Mouse (Mus musculus): Measurements from ENCODE around the gene Qrich1. TPM values are rescaled to one million over a fixed set of nuclear protein-coding genes. Genes with fewer than 3 reads are reported as not detected.

Qrich1 gene
- polyA plus RNA-seq, 1 experiment from 2014 or later: 111 TPM

DNA sequence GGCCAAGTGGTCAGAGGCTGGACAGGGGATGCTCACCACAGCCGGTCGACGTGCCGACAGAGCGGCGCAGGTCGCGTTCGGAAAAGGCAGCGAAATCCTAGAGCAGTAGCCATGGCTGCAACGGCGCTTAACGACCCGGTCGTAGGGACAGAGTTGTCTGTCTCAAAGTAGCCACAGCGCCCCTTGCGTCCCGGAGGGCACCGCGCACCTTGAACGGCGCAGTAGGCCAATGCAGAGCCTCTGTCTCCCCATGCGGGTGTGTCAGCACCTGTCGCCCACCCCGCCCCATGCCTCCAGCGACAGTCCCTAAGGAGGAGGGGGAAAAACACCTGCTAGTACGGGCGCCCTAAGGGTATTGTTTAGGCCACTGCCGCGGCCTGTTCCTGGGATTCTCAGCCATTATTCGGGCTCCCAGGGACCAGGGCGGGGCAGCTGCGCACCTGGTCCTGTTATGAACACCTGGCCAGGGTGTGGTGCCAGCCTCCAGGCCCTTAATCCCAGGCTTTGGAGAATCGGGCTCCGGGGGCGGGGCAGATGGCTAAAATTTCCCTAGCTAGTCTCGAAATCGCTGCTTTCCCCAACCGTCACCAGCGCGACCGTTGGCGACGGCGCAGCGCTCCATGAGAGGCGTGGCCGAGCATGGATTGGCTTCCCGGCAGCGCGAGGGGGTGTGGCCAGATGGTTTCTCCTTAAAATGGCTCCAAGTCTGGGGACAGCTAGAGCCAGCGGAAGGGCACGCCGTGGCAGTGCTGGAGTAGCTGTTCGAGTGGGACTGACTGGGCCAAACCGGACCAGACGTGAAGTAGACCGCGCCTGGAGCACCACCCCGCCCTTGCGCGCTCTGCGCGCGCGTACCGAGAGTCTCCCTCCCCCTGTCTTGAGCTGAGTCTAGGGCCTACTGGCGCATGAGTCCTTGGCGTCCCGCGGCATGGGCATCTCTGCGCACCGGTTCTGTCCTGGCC, 50.5 kb downstream of the Qrich1 start, which contains the start of gene Ndufaf3:
TSS of gene Ndufaf3 (minus strand) at position 620 of the 962 bp plus-strand sequence.
- peaks cover 58% of the 10 kb centered on the region for H3K4me1 ChIP-seq
- H3K36me3 ChIP-seq: peaks cover 49% of the 10 kb centered on the region
- under 1% methylated on average over 73 of the region's 73 CpGs for WGBS

DNA sequence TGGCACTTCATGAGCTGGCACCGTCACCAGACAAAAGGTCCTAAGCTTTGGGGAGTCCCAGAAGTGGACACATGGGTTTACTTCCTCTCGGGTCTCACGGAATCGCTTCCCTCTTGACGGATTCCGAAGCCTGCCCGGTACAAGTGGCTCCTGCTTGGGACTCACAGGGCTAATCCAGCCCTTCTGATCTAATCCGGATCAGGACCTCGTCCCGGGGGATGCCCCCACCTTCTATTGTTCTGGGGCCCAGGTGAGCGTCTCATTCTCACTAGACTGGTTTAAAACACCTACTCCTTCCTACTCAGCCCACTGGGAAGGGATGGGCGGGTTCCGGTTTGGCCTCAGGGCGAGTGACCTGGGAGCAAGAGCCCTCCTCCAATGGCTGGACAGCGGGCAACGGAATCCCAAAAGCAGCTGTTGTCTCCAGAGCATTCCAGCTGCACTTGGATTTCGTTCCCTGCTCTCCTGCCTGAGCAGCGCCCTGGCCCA, 51.4 kb downstream of the Qrich1 start:
- 18% methylated on average over 18 of the region's 18 CpGs for WGBS
- Histone ChIP-seq H3K36me3 (peaks cover 54% of the 10 kb centered on the region), H3K9me3 (replicated peaks) (no peaks in the 10 kb centered on the region), H3K4me1 (peaks cover 58% of the 10 kb centered on the region), H3K4me2 (peak overlapping the region; percentile 90), H3K27me3 (replicated peaks) (no peaks in the 10 kb centered on the region), H3K4me3 (replicated peaks) (peak overlapping the region; percentile 78), H3K27ac (replicated peaks) (peak overlapping the region; percentile 96), H3K9ac (replicated peaks) (peak overlapping the region; percentile 64)
- ATAC-seq (ENCODE audit: low FRiP score): no peak

More for the DNA sequence above, 50.5 kb downstream of the Qrich1 start, which contains the start of gene Ndufaf3:
- H3K9ac ChIP-seq (replicated peaks): peak within 1 kb of the TSS; percentile 64
- H3K27me3 ChIP-seq (replicated peaks): no peaks in the 10 kb centered on the region
- peak; percentile 89 for ATAC-seq (ENCODE audit: low FRiP score)
- peak within 1 kb of the TSS; percentile 90 for H3K4me2 ChIP-seq
- H3K27ac ChIP-seq (replicated peaks): peak within 1 kb of the TSS; percentile 96
- H3K9me3 ChIP-seq (replicated peaks): no peaks in the 10 kb centered on the region
- H3K4me3 ChIP-seq (replicated peaks): peak within 1 kb of the TSS; percentile 78

DNA sequence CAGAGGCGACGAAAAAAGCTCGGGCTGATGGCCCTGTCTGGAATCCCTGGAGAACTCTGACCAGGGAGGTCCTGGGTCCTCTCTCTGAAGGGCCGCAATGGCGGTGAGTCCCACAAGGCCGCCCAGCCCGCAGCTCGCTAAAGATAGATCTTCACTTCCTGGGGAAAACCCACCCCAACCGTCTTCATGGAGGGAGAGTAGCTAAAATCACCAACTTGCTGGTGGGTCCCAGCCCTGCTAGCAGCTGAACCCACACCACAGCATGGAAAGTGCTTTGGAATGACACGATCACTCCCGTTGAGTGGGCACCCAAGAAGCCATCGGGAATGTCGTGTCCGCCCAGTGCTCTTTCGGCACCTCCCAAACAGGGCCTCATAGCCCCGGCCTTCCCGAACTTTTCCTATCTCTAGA, 51.9 kb downstream of the Qrich1 start:
- Histone ChIP-seq H3K27me3 (replicated peaks) (no peaks in the 10 kb centered on the region), H3K36me3 (peaks cover 55% of the 10 kb centered on the region), H3K9ac (replicated peaks) (no peak overlapping the region), H3K4me2 (peak overlapping the region; percentile 90), H3K4me1 (peaks cover 64% of the 10 kb centered on the region), H3K4me3 (replicated peaks) (peak overlapping the region; percentile 78), H3K27ac (replicated peaks) (no peak overlapping the region), H3K9me3 (replicated peaks) (no peaks in the 10 kb centered on the region)
- 83% methylated on average over 17 of the region's 17 CpGs for WGBS
- ATAC-seq (ENCODE audit: low FRiP score): no peak

DNA sequence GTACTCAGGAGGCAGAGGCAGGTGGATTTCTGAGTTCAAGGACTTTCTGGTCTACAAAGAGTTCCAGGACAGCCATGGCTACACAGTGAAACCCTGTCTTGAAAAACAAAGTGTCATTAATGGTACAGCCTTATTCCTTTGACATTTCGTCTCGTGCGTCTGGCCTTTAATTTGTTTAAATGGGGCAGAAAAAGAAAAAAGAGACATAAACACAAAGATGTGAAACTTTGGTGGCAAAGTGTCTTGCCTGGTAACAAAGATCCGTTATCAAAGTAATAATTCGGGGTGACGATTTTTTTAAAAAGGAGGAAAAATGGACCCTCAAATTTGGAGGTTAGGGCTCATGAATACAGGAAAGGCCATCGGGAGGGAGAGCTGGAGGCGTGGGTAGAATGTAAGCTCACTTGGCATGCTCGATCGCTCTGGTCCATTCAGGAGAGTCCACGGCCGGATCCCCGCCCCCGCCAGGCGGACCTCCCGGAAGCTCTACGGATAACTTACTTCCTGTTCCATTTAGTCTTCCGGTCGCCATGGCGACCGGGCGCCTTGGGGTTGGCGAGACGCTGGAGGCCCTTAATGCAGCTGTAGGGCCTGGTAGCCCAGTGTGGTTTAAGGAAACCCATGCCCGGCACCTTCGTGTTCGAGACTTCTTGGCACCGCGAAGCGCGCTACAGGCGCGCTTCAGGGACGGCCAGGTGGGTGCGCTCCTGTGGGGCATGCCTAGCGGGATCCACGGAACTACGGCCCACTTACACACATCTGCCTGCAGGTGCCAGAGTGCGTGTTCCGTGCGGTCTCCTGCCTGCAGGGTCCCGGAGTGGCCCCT, 53.0 kb downstream of the Qrich1 start, which contains the start of gene Dalrd3:
TSS of gene Dalrd3 (plus strand) at position 506 of the 826 bp plus-strand sequence.
- H3K27ac ChIP-seq (replicated peaks): peak within 1 kb of the TSS; percentile 76
- WGBS: 5% methylated on average over 42 of the region's 42 CpGs
- ATAC-seq (ENCODE audit: low FRiP score): peak; percentile 72
- peaks cover 69% of the 10 kb centered on the region for H3K4me1 ChIP-seq
- peak within 1 kb of the TSS; percentile 59 for H3K9ac ChIP-seq (replicated peaks)
- H3K4me2 ChIP-seq: peak within 1 kb of the TSS; percentile 90
- H3K4me3 ChIP-seq (replicated peaks): peak within 1 kb of the TSS; percentile 65
- H3K36me3 ChIP-seq: peaks cover 55% of the 10 kb centered on the region
- H3K27me3 ChIP-seq (replicated peaks): no peaks in the 10 kb centered on the region
- no peaks in the 10 kb centered on the region for H3K9me3 ChIP-seq (replicated peaks)

DNA sequence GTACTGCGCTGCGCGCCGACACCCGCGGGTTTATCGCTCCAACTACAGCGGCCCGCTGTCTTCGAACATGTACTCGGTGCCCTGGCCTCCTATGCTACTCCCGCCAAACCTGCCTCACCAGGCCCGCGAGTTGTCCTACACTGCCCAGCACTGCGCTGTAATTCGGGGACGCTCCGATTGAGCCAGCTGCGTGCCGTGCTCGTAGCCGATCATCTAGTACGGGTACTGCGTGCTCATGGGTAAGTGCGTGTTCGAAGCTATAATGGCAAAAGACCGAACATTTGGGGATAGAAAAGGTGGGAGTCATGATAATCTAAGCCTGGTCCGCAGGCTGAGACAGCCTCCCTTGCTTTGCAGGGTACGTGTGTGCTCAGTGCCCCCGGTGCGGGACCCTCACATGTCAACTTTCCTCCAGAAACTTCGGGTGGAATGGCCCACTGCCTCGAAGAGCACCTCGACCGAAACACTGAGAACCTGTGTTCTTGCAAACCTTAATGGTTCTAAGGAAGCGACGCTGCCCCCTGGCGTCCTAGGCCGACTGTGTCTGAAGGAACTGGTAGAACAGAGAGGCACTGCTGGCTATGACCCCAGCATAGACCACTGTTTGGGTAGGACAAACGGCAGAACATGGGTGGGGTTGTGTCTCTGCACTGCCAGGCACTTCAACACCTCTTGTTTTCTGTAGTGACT, 53.7 kb downstream of the Qrich1 start:
- Histone ChIP-seq H3K36me3 (peaks cover 48% of the 10 kb centered on the region), H3K27me3 (replicated peaks) (no peaks in the 10 kb centered on the region), H3K4me1 (peaks cover 74% of the 10 kb centered on the region), H3K4me2 (peak overlapping the region; percentile 90), H3K9ac (replicated peaks) (peak overlapping the region; percentile 59), H3K27ac (replicated peaks) (peak overlapping the region; percentile 76), H3K9me3 (replicated peaks) (no peaks in the 10 kb centered on the region), H3K4me3 (replicated peaks) (peak overlapping the region; percentile 65)
- no peak for ATAC-seq (ENCODE audit: low FRiP score)
- 2% methylated on average over 40 of the region's 40 CpGs for WGBS

DNA sequence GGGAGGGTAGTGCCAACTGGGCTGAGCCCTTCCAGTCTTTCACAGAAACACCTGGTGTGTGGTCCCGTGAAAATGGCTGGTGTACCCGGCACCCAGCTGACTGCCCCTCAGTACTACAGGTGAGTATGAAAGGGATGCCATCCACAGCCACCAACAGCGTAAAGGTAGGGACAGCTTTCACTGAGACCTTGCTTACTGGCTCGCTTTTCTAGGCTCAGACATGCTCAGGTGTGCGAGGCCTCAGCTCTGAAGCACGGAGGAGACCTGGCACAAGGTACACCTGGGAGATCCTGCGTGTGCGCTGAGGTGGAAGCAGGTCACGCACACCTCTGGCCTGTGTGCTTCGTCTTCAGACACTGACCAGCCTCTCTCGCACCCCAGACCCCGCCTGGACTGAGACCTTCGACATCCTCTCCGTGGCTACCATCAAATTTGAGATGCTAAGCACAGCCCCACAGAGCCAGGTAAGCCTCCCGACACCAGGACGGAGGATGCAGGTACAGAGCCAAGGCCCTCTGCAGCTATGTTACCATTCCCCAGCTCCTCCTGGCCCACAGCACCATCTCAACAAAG, 54.9 kb downstream of the Qrich1 start:
- no peak overlapping the region for H3K27ac ChIP-seq (replicated peaks)
- H3K4me3 ChIP-seq (replicated peaks): no peak overlapping the region
- ATAC-seq (ENCODE audit: low FRiP score): no peak
- peaks cover 49% of the 10 kb centered on the region for H3K36me3 ChIP-seq
- no peaks in the 10 kb centered on the region for H3K9me3 ChIP-seq (replicated peaks)
- no peak overlapping the region for H3K4me2 ChIP-seq
- no peaks in the 10 kb centered on the region for H3K27me3 ChIP-seq (replicated peaks)
- peaks cover 75% of the 10 kb centered on the region for H3K4me1 ChIP-seq
- WGBS: 94% methylated on average over 16 of the region's 16 CpGs
- no peak overlapping the region for H3K9ac ChIP-seq (replicated peaks)

DNA sequence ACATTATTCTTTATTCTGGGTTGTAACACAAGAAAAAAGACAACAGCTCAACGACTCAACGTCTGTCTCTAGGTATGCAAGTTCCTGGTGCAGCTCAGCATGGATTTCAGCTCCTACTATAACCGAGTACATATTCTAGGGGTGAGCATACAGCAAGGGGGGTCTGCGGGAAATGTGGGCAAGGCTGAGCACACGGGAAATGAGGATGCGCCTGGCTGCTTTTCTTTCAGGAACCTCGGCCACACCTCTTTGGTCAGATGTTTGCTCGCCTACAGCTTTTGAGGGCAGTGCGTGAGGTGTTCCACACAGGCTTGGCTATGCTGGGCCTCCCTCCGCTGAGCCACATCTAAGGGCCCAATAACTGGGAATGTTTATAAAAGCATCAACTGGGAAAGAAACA, 55.7 kb downstream of the Qrich1 start:
- Histone ChIP-seq H3K27ac (replicated peaks) (no peak overlapping the region), H3K4me1 (peaks cover 83% of the 10 kb centered on the region), H3K36me3 (peaks cover 49% of the 10 kb centered on the region), H3K4me3 (replicated peaks) (no peak overlapping the region), H3K9ac (replicated peaks) (no peak overlapping the region), H3K9me3 (replicated peaks) (no peaks in the 10 kb centered on the region), H3K4me2 (no peak overlapping the region), H3K27me3 (replicated peaks) (no peaks in the 10 kb centered on the region)
- 88% methylated on average over 10 of the region's 10 CpGs for WGBS
- no peak for ATAC-seq (ENCODE audit: low FRiP score)

DNA sequence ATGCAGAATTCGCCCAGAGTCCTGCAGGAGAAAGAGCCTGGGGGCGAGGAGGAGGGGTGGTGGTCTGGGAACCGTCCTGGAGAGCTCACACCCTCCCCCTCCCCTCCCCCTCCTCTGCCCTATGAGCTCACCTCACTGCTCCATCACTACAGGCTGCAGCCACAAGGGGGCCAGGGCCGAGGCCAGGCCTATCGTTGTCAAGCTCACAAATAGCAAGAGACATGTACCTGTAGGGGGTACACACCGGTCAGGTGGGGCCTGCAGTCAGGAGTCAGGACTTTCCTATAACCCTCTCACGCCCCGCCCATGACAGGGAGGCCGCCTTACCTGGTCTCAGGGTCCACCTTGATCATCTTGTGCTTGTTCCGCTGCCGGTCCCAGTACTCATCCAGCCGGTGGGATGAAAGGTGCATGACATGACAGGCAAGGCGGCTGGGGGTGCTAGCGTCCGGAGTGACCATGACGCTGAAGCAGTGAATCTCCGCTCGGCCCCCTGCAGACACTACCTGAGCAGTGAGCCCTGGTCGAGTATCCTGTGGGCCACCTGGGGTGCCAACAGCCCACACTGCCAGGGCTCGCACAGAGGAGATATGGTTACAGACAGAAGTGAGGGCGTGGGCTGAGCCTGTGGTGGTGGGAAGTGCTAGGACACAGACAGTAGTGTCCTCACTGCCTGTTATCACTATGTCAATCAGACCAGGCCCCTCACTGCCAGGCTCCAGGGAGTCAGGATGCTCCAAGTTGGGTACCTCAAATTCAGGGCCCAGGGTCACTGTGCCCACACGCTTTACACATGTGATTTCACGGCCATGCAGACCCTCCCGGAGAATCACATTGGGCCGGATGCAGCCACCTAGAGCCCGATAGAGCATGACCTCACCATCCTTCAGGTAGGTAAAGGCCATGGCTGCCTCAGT, 57.4 kb downstream of the Qrich1 start:
- Histone ChIP-seq H3K36me3 (peaks cover 49% of the 10 kb centered on the region), H3K27me3 (replicated peaks) (no peaks in the 10 kb centered on the region), H3K9ac (replicated peaks) (no peak overlapping the region; the same call in 1 of the 2 replicates), H3K4me1 (peaks cover 77% of the 10 kb centered on the region), H3K27ac (replicated peaks) (no peak overlapping the region), H3K9me3 (replicated peaks) (no peaks in the 10 kb centered on the region), H3K4me2 (peak overlapping the region; percentile 22; the same call in 1 of the 2 replicates), H3K4me3 (replicated peaks) (no peak overlapping the region)
- 55% methylated on average over 26 of the region's 26 CpGs for WGBS
- no peak for ATAC-seq (ENCODE audit: low FRiP score)

DNA sequence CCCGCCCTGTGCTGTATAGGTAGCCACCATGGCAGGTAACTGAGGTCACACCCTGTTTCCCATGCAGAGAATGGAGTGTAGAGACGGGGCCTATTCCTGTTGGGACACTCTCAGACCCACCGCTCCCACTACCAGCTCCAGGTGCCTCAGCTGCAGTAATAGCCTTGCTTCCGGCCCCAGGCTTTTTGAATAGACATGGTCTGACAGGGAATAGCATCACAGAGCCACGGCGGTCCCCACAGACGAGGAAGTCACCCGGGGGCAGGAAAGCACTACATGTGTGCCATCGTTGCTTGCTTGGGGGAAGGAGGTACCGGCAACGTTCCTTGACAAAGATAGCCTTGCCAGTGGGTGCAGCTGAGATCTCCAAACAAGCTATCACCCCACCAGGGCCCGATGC, 58.3 kb downstream of the Qrich1 start:
- Histone ChIP-seq H3K4me2 (peak overlapping the region; percentile 67), H3K4me1 (peaks cover 79% of the 10 kb centered on the region), H3K4me3 (replicated peaks) (no peak overlapping the region), H3K9ac (replicated peaks) (0 out of 2 replicates have a peak overlapping the region, but pooled peaks have one; percentile 14), H3K9me3 (replicated peaks) (no peaks in the 10 kb centered on the region), H3K27ac (replicated peaks) (no peak overlapping the region), H3K27me3 (replicated peaks) (no peaks in the 10 kb centered on the region), H3K36me3 (peaks cover 49% of the 10 kb centered on the region)
- 80% methylated on average over 12 of the region's 12 CpGs for WGBS
- no peak for ATAC-seq (ENCODE audit: low FRiP score)

All from neural tube, embryonic 15.5 days (tissue).